Mouse (Mus musculus) CH12.LX (cell line): Measurements from ENCODE around the gene Cpsf6. TPM values are rescaled to one million over a fixed set of nuclear protein-coding genes. Genes with fewer than 3 reads are reported as not detected.

Source experiments
- DNase-seq: peaks from one replicate; pipeline ENCODE4 v3.0.0-alpha.2; 2013; ENCODE audit errors: extremely low read depth
- H3K27ac ChIP-seq: 2 replicates; pipeline ENCODE4 v1.5.1; 2012; ENCODE audit warnings: low read depth, mild to moderate bottlenecking, control low read depth, moderate library complexity; ENCODE audit not compliant: insufficient read depth
- H3K27me3 ChIP-seq: replicated peaks from 2 replicates; pipeline ENCODE3; 2012; ENCODE audit warnings: inconsistent platforms
- H3K36me3 ChIP-seq, 2 experiments: replicated peaks in 1 of 2; 2 replicates each; pipeline versions ENCODE3 to v1.6.1; 2012; ENCODE audit warnings: inconsistent platforms in 1 of 2, low read length in 1 of 2, mild to moderate bottlenecking in 1 of 2, mixed read lengths in 1 of 2, moderate library complexity in 1 of 2; ENCODE audit not compliant: control insufficient read depth in 1 of 2, insufficient read depth in 1 of 2
- H3K4me1 ChIP-seq, 2 experiments: 2 replicates each; pipeline ENCODE4 v1.6.1; 2012; ENCODE audit warnings: inconsistent platforms in 1 of 2, moderate library complexity in 1 of 2; ENCODE audit not compliant: insufficient read depth in 2 of 2, control insufficient read depth in 1 of 2
- H3K4me2 ChIP-seq: 2 replicates; pipeline ENCODE4 v1.6.1; 2012; ENCODE audit warnings: low read depth, mild to moderate bottlenecking, control low read depth; ENCODE audit not compliant: poor library complexity, insufficient read depth, severe bottlenecking
- H3K4me3 ChIP-seq, 3 experiments: fragments of 150-350 bp in 1 of 3; sonication (generic) in 1 of 3; replicated peaks in 1 of 3; 2 replicates each; pipeline versions ENCODE3 to v1.5.1; 2011 to 2012; ENCODE audit warnings: low read depth in 2 of 3, low read length in 2 of 3, mild to moderate bottlenecking in 2 of 3, moderate library complexity in 2 of 3, control low read depth in 1 of 3, improper control_type of control experiment in 1 of 3, inconsistent platforms in 1 of 3, mixed read lengths in 1 of 3; ENCODE audit not compliant: poor library complexity in 1 of 3
- H3K79me2 ChIP-seq: replicated peaks from 2 replicates; pipeline ENCODE4 v1.6.1; 2012; ENCODE audit warnings: mild to moderate bottlenecking, moderate library complexity; ENCODE audit not compliant: control insufficient read depth, poor library complexity, insufficient read depth, severe bottlenecking; ENCODE audit errors: extremely low read depth
- H3K9ac ChIP-seq: 2 replicates; pipeline ENCODE4 v1.6.1; 2012; ENCODE audit warnings: low read depth, mild to moderate bottlenecking, control low read depth, moderate library complexity; ENCODE audit not compliant: insufficient read depth
- H3K9me3 ChIP-seq: replicated peaks from 2 replicates; pipeline ENCODE3; 2012; ENCODE audit warnings: low read length, inconsistent platforms, mixed read lengths
- BHLHE40 ChIP-seq: IDR thresholded peaks from 2 replicates; pipeline ENCODE4 v1.6.1; 2011; ENCODE audit warnings: mild to moderate bottlenecking, low read depth, low read length, improper control_type of control experiment
- CHD1 ChIP-seq: IDR thresholded peaks from 2 replicates; pipeline ENCODE4 v1.6.1; 2012; ENCODE audit warnings: low read depth, low read length, improper control_type of control experiment, inconsistent platforms
- CTCF ChIP-seq, 2 experiments: IDR thresholded peaks in 1 of 2; conservative IDR thresholded peaks in 1 of 2; 2 replicates each; pipeline ENCODE4 v1.5.1; 2011 to 2012; ENCODE audit warnings: low read depth in 2 of 2, low read length in 2 of 2, improper control_type of control experiment in 1 of 2, inconsistent platforms in 1 of 2, mild to moderate bottlenecking in 1 of 2, moderate library complexity in 1 of 2
- ELF1 ChIP-seq: IDR thresholded peaks from 2 replicates; pipeline ENCODE4 v1.6.1; 2014; ENCODE audit warnings: low read depth, mild to moderate bottlenecking, inconsistent platforms, low read length, improper control_type of control experiment
- ETS1 ChIP-seq: conservative IDR thresholded peaks from 2 replicates; pipeline ENCODE4 v1.6.1; 2012; ENCODE audit warnings: low read depth, mild to moderate bottlenecking, inconsistent platforms, low read length, improper control_type of control experiment, moderate library complexity
- JUN ChIP-seq: IDR thresholded peaks from 2 replicates; pipeline ENCODE4 v1.6.1; 2011; ENCODE audit warnings: low read depth, mild to moderate bottlenecking, low read length, improper control_type of control experiment, moderate library complexity; ENCODE audit not compliant: insufficient read depth
- JUND ChIP-seq: conservative IDR thresholded peaks from 2 replicates; pipeline ENCODE4 v1.6.1; 2011; ENCODE audit warnings: low read depth, low read length, improper control_type of control experiment
- KAT2A ChIP-seq: IDR thresholded peaks from 2 replicates; pipeline ENCODE4 v1.6.1; 2012; ENCODE audit warnings: low read length, improper control_type of control experiment, inconsistent platforms; ENCODE audit not compliant: insufficient replicate concordance
- MAFK ChIP-seq: IDR thresholded peaks from 2 replicates; pipeline ENCODE4 v1.6.1; 2011; ENCODE audit warnings: low read length, improper control_type of control experiment; ENCODE audit not compliant: insufficient replicate concordance
- MAX ChIP-seq: IDR thresholded peaks from 2 replicates; pipeline ENCODE4 v1.6.1; 2011; ENCODE audit warnings: low read length, improper control_type of control experiment
- MAZ ChIP-seq: IDR thresholded peaks from 2 replicates; pipeline ENCODE4 v1.6.1; 2012; ENCODE audit warnings: low read depth, mild to moderate bottlenecking, inconsistent platforms, low read length, improper control_type of control experiment, moderate library complexity
- MYC ChIP-seq: IDR thresholded peaks from 2 replicates; pipeline ENCODE4 v1.6.1; 2011; ENCODE audit warnings: low read depth, mild to moderate bottlenecking, improper control_type of control experiment, low read length
- NELFE ChIP-seq: IDR thresholded peaks from 2 replicates; pipeline ENCODE4 v1.6.1; 2011; ENCODE audit warnings: low read depth, low read length, improper control_type of control experiment
- PAX5 ChIP-seq: IDR thresholded peaks from 2 replicates; pipeline ENCODE4 v1.6.1; 2012; ENCODE audit warnings: low read length, inconsistent platforms, mixed read lengths
- POLR2A ChIP-seq: IDR thresholded peaks from 2 replicates; pipeline ENCODE4 v1.6.1; 2011; ENCODE audit warnings: low read depth, mild to moderate bottlenecking, improper control_type of control experiment, low read length
- POLR2AphosphoS2 ChIP-seq: IDR thresholded peaks from 2 replicates; pipeline ENCODE4 v1.6.1; 2011; ENCODE audit warnings: low read depth, low read length, improper control_type of control experiment
- RAD21 ChIP-seq: IDR thresholded peaks from 2 replicates; pipeline ENCODE4 v1.6.1; 2011; ENCODE audit warnings: low read depth, mild to moderate bottlenecking, low read length, improper control_type of control experiment, moderate library complexity
- SIN3A ChIP-seq: IDR thresholded peaks from 2 replicates; pipeline ENCODE4 v1.6.1; 2012; ENCODE audit warnings: low read length, improper control_type of control experiment, inconsistent platforms
- SMC3 ChIP-seq: IDR thresholded peaks from 2 replicates; pipeline ENCODE4 v1.6.1; 2011; ENCODE audit warnings: low read depth, low read length, improper control_type of control experiment
- USF1 ChIP-seq: IDR thresholded peaks from 2 replicates; pipeline ENCODE4 v1.6.1; 2014; ENCODE audit warnings: low read depth, mild to moderate bottlenecking, inconsistent platforms, low read length, improper control_type of control experiment
- ZC3H11A ChIP-seq: IDR thresholded peaks from 2 replicates; pipeline ENCODE4 v1.6.1; 2012; ENCODE audit warnings: low read depth, mild to moderate bottlenecking, inconsistent platforms, low read length, improper control_type of control experiment
- dilution Hi-C: fragments of 300-500 bp; cut with MboI; formaldehyde crosslinking; loops from 2 replicates; pipeline ENCODE4 v1.14.3; 2020; ENCODE audit warnings: low sequenced_read_pairs; ENCODE audit not compliant: extremely low pct_unique_long_range_greater_than_20kb, extremely low pct_ligation_motif_present
- in situ Hi-C: fragments of 300-500 bp; cut with MboI; formaldehyde crosslinking; loops from 3 replicates; pipeline ENCODE4 v1.14.3; 2019; ENCODE audit warnings: low sequenced_read_pairs, low pct_ligation_motif_present, low pct_unique_long_range_greater_than_20kb, mixed read lengths
- polyA plus RNA-seq: library from polyadenylated mRNA; unstranded; fragments of >175 nt; gene quantifications from 2 replicates; pipeline ENCODE4 v1.2.1, GENCODE M21; 2012; ENCODE audit warnings: low read depth; ENCODE audit not compliant: insufficient read length
- total RNA-seq, 2 experiments: library from RNA; depleted of rRNA; stranded (reverse); fragments of 300-350 nt in 1 of 2; fragments of >200 nt in 1 of 2; gene quantifications; 2 replicates each; pipeline ENCODE4 v1.2.3; 2012 to 2014

Gene Cpsf6
- total and polyA plus RNA-seq, 3 experiments: 87.6 to 114 (median 99.5) TPM

DNA sequence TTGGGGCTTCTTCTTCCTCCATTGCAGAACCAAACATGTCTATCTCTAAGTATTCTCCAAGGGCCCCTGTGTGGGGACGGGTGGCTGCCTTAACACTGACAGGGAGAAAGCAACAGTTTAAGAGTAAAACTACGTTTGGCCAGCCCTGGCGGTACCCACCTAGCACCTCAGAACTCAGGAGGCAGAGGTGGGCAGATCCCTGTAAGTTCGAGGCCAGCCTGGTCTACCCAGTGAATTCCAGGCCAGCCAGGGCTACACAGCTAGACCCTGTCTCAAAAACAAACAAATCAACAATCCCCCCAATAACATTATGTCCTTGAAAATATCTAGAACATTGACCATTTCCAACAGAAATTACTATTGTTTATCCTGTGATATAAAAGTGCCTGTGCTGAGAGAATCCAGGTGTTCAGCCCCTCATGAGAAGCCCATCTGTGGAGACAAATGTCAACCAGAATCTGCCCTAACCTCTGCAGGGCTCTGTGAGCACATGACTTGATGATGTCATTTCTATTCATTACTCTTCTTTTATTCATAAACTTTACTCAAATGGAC, 28.0 kb upstream of the Cpsf6 start:
- TF ChIP-seq ZC3H11A: no peak
- TF ChIP-seq NELFE: no peak
- no peak for TF ChIP-seq BHLHE40
- no peak for TF ChIP-seq KAT2A
- TF ChIP-seq ELF1: no peak
- no peak for TF ChIP-seq MAX
- no peak for TF ChIP-seq JUND
- TF ChIP-seq MAFK: no peak
- TF ChIP-seq SIN3A: no peak
- no peak for TF ChIP-seq ETS1
- TF ChIP-seq SMC3: no peak
- TF ChIP-seq USF1: no peak
- TF ChIP-seq MYC: no peak
- Histone ChIP-seq H3K79me2 (no peaks in the 10 kb centered on the region), H3K27ac (no peak overlapping the region), H3K4me1 (peaks cover 0 to 7% of the 10 kb centered on the region in 2 experiments; a peak in 2 of 4 replicates), H3K9ac (no peak overlapping the region), H3K36me3 (no peaks in the 10 kb centered on the region), H3K4me3 (no peak overlapping the region), H3K27me3 (no peaks in the 10 kb centered on the region), H3K9me3 (no peaks in the 10 kb centered on the region), H3K4me2 (no peak overlapping the region)
- in situ Hi-C loops: no loop called here
- no peak for DNase-seq
- dilution Hi-C loops: no loop called here

DNA sequence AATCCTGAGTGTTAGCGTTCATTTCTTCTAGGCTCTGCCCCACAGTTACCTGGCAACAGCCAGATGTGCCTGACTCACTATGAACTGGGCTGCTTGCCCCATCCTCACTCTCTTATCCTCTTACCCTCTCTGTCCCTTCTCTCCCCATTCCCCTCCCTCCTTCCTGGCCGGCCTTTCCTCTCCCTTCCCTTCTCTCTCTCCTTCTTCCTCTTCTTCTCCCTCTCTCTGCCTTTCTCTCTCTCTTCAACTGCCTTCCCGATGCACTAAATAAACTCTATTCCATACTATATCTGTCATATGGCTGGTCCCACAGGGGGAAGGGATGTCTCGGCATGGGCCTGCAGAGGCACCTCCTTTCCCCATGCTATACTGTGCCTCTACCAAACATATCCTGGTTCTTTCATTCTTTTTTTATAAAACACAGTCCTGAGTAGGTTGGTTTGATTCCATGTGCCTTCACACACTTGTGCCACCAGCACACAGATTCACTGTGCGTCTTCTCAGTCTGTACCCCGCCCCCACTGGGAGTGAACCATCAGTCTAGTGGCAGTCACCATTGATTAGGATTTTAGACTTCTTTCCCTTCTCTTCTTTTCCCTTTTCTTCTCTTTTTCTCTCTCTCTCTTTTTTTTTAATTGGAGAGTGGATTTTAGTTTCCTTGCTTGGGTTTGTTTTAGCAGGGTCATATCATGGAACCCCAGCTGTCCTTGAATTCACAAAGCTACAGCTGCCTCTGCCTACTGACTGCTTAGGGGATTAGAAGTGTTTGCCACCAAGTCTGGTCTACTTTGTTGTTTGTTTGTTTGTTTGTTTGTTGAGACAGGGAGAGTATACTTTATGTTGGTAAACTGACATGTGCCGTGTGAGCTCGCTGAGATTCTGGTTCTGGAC, 27.3 kb upstream of the Cpsf6 start:
- Histone ChIP-seq H3K4me3 (no peak overlapping the region), H3K4me1 (peaks cover 0 to 7% of the 10 kb centered on the region in 2 experiments; a peak in 2 of 4 replicates), H3K27me3 (no peaks in the 10 kb centered on the region), H3K27ac (no peak overlapping the region), H3K4me2 (no peak overlapping the region), H3K79me2 (no peaks in the 10 kb centered on the region), H3K36me3 (no peaks in the 10 kb centered on the region), H3K9ac (no peak overlapping the region), H3K9me3 (no peaks in the 10 kb centered on the region)
- no peak for TF ChIP-seq ZC3H11A
- TF ChIP-seq CTCF (conservative IDR thresholded peaks at IDR 0.05 in 1 of 2, IDR thresholded peaks at IDR 0.05 in 1 of 2; ENCODE audit: low read depth in 2 of 2, low read length in 2 of 2): no peak
- TF ChIP-seq POLR2A: no peak
- no peak for TF ChIP-seq JUN
- no peak for TF ChIP-seq MAZ
- no peak for TF ChIP-seq RAD21
- no peak for TF ChIP-seq USF1
- no peak for TF ChIP-seq KAT2A
- TF ChIP-seq MYC: no peak
- no peak for TF ChIP-seq CHD1
- TF ChIP-seq PAX5: no peak
- TF ChIP-seq POLR2AphosphoS2: no peak
- no peak for TF ChIP-seq JUND
- TF ChIP-seq NELFE: no peak
- no peak for TF ChIP-seq MAFK
- no peak for TF ChIP-seq SIN3A
- dilution Hi-C loops (no loop called here), in situ Hi-C loops (no loop called here)
- no peak for DNase-seq
